Mouse (Mus musculus) heart, embryonic 13.5 days (tissue): ENCODE data around the gene Rab6a. TPM values are rescaled to one million over a fixed set of nuclear protein-coding genes. Genes with fewer than 3 reads are reported as not detected.
"Not testable (repeated sequence)": the region's sequence is repeated elsewhere in the genome, so short reads cannot be mapped to it uniquely, and the experiment has no call there.

Experiments
- ATAC-seq: fragments of 200-750 bp; cut with Nextera tagmentation; 2 replicates; pipeline ENCODE4 v1.8.0; 2017; ENCODE audit warnings: moderate TSS enrichment; ENCODE audit not compliant: insufficient number of reproducible peaks, low FRiP score, low TSS enrichment; ENCODE audit errors: extremely low read depth
- H3K27ac ChIP-seq: fragments of 300-500 bp; sonication (generic); replicated peaks from 2 replicates; pipeline ENCODE4 v1.5.1; 2015; ENCODE audit warnings: moderate library complexity, mild to moderate bottlenecking, inconsistent platforms
- H3K27me3 ChIP-seq: fragments of 300-500 bp; sonication (generic); replicated peaks from 2 replicates; pipeline ENCODE4 v1.6.1; 2015; ENCODE audit warnings: mild to moderate bottlenecking, inconsistent platforms
- H3K36me3 ChIP-seq: fragments of 300-500 bp; sonication (generic); 2 replicates; pipeline ENCODE4 v1.6.1; 2015; ENCODE audit warnings: mild to moderate bottlenecking, inconsistent platforms
- H3K4me1 ChIP-seq: fragments of 300-500 bp; sonication (generic); 2 replicates; pipeline ENCODE4 v1.6.1; 2015; ENCODE audit warnings: inconsistent platforms
- H3K4me2 ChIP-seq: fragments of 300-500 bp; sonication (generic); 2 replicates; pipeline ENCODE4 v1.6.1; 2015; ENCODE audit warnings: inconsistent platforms, mild to moderate bottlenecking, moderate library complexity
- H3K4me3 ChIP-seq: fragments of 300-500 bp; sonication (generic); 2 replicates; pipeline ENCODE4 v1.5.1; 2015; ENCODE audit warnings: moderate library complexity, mild to moderate bottlenecking, inconsistent platforms
- H3K9ac ChIP-seq: fragments of 300-500 bp; sonication (generic); 2 replicates; pipeline ENCODE4 v1.6.1; 2015; ENCODE audit warnings: inconsistent platforms, mild to moderate bottlenecking, moderate library complexity
- H3K9me3 ChIP-seq: fragments of 300-500 bp; sonication (generic); 2 replicates; pipeline ENCODE4 v1.6.1; 2016; ENCODE audit warnings: inconsistent platforms
- WGBS: fragments of 180-500 bp; shearing (Covaris S2); methylation state at CpG from one replicate; pipeline ENCODE4 v1.1.7; 2015; ENCODE audit warnings: mixed read lengths; 5-methylcytosine and 5-hydroxymethylcytosine counted together
- polyA plus RNA-seq: library from polyadenylated mRNA; unstranded; fragments of >200 nt; fragmentation: Nextera tagmentation; extraction: Ambion mirVana; gene quantifications from 2 replicates; pipeline ENCODE4 v1.2.1, GENCODE M21; 2015

The Rab6a gene
- 82.4 and 91.0 TPM in 2 replicates for polyA plus RNA-seq

DNA sequence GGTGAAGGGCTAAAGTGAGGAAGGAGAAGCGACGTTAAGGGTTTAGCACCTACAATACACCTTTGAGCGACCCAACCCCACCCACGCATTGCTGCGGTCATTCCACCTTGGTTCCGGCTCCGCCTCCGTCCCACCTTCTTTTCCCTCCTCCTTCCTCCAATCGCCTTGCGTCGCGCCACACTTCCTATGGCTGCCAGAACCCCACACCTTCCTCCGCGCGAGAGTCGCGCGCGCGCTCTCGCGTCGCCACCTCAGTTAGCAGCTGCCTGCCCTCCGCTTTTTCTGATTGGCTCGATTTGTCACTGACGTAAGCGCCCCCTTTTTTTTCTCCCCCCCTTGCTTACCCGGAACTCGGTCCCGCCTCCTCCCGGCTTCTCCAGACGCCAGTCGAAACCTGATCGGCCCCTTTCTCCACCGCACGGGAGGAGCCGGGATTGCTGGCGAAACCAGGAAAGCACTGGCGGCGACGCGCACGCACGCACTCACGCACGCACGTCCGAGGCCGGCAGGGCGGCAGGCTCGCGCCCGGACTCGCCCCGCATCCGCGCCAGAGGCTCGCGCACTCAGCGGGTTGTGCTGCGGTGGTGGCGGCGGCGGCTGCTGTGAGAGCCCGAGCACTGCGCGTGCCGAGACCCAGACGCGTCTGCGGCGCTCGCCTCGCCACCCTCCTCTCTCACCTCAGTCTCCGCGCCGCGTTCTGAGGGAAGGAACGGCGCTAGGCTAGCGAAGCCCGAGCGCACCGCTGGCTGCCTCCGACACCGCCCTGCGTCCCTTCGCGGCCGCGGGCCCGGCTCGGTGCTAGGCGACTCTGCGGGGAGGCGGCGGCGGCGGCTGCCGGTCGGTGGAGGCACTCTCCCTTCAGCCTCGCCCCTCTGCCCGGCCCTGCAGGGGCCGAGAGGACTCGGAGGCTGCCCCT is at the start of gene Rab6a:
TSS of gene Rab6a (plus strand) at position 197 of the 916 bp plus-strand sequence.
- peak; percentile 93 for ATAC-seq
- H3K27me3 ChIP-seq: no peaks in the 10 kb centered on the region
- no peaks in the 10 kb centered on the region for H3K9me3 ChIP-seq
- peak within 1 kb of the TSS; percentile 98 for H3K4me3 ChIP-seq
- peaks cover 19% of the 10 kb centered on the region for H3K4me1 ChIP-seq
- no peaks in the 10 kb centered on the region for H3K36me3 ChIP-seq
- H3K9ac ChIP-seq: peak within 1 kb of the TSS; percentile 99
- H3K4me2 ChIP-seq: peak within 1 kb of the TSS; percentile 81
- H3K27ac ChIP-seq: peak within 1 kb of the TSS; percentile 100
- under 1% methylated on average over 99 of the region's 105 CpGs for WGBS

- 77% methylated on average over 4 of the region's 4 CpGs for WGBS
- Histone ChIP-seq H3K9me3 (no peaks in the 10 kb centered on the region), H3K27ac (no peak overlapping the region), H3K36me3 (peaks cover 23% of the 10 kb centered on the region), H3K4me3 (no peak overlapping the region), H3K27me3 (no peaks in the 10 kb centered on the region), H3K9ac (no peak overlapping the region), H3K4me1 (peaks cover 26% of the 10 kb centered on the region), H3K4me2 (no peak overlapping the region)
- ATAC-seq: no peak
These were observed 47.9 kb upstream of the Rab6a start for GRCm38 (mm10) chr7:100559331-100559730.

- Histone ChIP-seq H3K36me3 (peaks cover 36% of the 10 kb centered on the region), H3K4me1 (peaks cover 5% of the 10 kb centered on the region), H3K27me3 (no peaks in the 10 kb centered on the region), H3K4me3 (no peak overlapping the region), H3K27ac (no peak overlapping the region), H3K4me2 (no peak overlapping the region), H3K9me3 (no peaks in the 10 kb centered on the region), H3K9ac (no peak overlapping the region)
- ATAC-seq: no peak
- 81% methylated on average over 11 of the region's 11 CpGs for WGBS
These were observed 45.2 kb upstream of the Rab6a start for GRCm38 (mm10) chr7:100561861-100562587.

GRCm38 (mm10) chr7:100567238-100567637 is 40.0 kb upstream of the Rab6a start:
- H3K9me3 ChIP-seq, H3K4me3 ChIP-seq, H3K4me2 ChIP-seq, H3K27ac ChIP-seq, H3K4me1 ChIP-seq, H3K27me3 ChIP-seq, ATAC-seq, H3K9ac ChIP-seq: not testable (repeated sequence)
- WGBS: 73% methylated on average over 5 of the region's 5 CpGs
- peaks cover 51% of the 10 kb centered on the region for H3K36me3 ChIP-seq

DNA sequence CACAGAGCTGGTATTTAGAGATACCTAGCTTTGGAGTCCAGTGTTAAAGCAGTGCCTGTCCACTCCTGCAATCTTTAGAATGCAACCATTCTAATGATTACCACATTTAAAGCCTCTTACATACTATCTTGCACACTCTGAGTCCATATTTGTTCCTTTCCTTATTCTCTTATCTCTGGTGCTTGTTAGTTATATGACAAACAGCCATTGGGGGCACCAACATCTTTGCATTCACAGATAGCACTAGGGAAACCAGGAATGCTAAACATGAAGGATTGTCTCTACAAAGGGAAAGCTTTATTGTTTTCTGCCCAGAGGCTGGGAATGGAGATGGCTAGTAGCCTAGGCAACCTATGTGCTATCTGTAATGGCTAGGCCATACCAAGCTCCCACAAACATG is 37.3 kb upstream of the Rab6a start:
- Histone ChIP-seq H3K4me2 (no peak overlapping the region), H3K4me3 (no peak overlapping the region), H3K36me3 (peaks cover 57% of the 10 kb centered on the region), H3K9me3 (no peaks in the 10 kb centered on the region), H3K4me1 (no peaks in the 10 kb centered on the region; the same call in 1 of the 2 replicates), H3K9ac (no peak overlapping the region), H3K27ac (no peak overlapping the region), H3K27me3 (no peaks in the 10 kb centered on the region)
- ATAC-seq: no peak

- H3K27ac ChIP-seq: no peak overlapping the region
- no peaks in the 10 kb centered on the region for H3K9me3 ChIP-seq
- no peaks in the 10 kb centered on the region for H3K27me3 ChIP-seq
- no peak overlapping the region for H3K9ac ChIP-seq
- no peak for ATAC-seq
- H3K4me2 ChIP-seq: no peak overlapping the region
- WGBS: 71% methylated on average over 3 of the region's 3 CpGs
- H3K36me3 ChIP-seq: peaks cover 54% of the 10 kb centered on the region
- no peak overlapping the region for H3K4me3 ChIP-seq
- H3K4me1 ChIP-seq: no peaks in the 10 kb centered on the region; the same call in 1 of the 2 replicates
These were observed 36.1 kb upstream of the Rab6a start for GRCm38 (mm10) chr7:100570930-100571715.

- Histone ChIP-seq H3K9me3 (no peaks in the 10 kb centered on the region), H3K9ac (no peak overlapping the region), H3K36me3 (peaks cover 52% of the 10 kb centered on the region), H3K4me3 (no peak overlapping the region), H3K27me3 (no peaks in the 10 kb centered on the region), H3K4me2 (no peak overlapping the region), H3K27ac (no peak overlapping the region), H3K4me1 (no peaks in the 10 kb centered on the region; the same call in 1 of the 2 replicates)
- ATAC-seq: no peak
- WGBS: 77% methylated on average over 4 of the region's 4 CpGs
These were observed 35.1 kb upstream of the Rab6a start for GRCm38 (mm10) chr7:100572061-100572460.

- no peak overlapping the region for H3K4me2 ChIP-seq
- H3K4me1 ChIP-seq: no peaks in the 10 kb centered on the region; the same call in 1 of the 2 replicates
- H3K36me3 ChIP-seq: peaks cover 47% of the 10 kb centered on the region
- no peak overlapping the region for H3K4me3 ChIP-seq
- WGBS: 74% methylated on average over 4 of the region's 4 CpGs
- no peak overlapping the region for H3K27ac ChIP-seq
- H3K9me3 ChIP-seq: no peaks in the 10 kb centered on the region
- H3K27me3 ChIP-seq: no peaks in the 10 kb centered on the region
- ATAC-seq: no peak
- no peak overlapping the region for H3K9ac ChIP-seq
These were observed 34.5 kb upstream of the Rab6a start for GRCm38 (mm10) chr7:100572704-100573103.

- no peaks in the 10 kb centered on the region for H3K9me3 ChIP-seq
- no peak for ATAC-seq
- H3K4me1 ChIP-seq: peaks cover 25% of the 10 kb centered on the region
- H3K36me3 ChIP-seq: peaks cover 17% of the 10 kb centered on the region
- H3K27ac ChIP-seq: no peak overlapping the region
- 60% methylated on average over 2 of the region's 2 CpGs for WGBS
- no peaks in the 10 kb centered on the region for H3K27me3 ChIP-seq
- H3K9ac ChIP-seq: 0 out of 2 replicates have a peak overlapping the region, but pooled peaks have one; percentile 52
- H3K4me2 ChIP-seq: no peak overlapping the region
- no peak overlapping the region for H3K4me3 ChIP-seq
These were observed 28.4 kb upstream of the Rab6a start for GRCm38 (mm10) chr7:100578794-100579193.

- H3K4me2 ChIP-seq: peak overlapping the region; percentile 80
- H3K9ac ChIP-seq: peak overlapping the region; percentile 89
- H3K9me3 ChIP-seq: no peaks in the 10 kb centered on the region
- 38% methylated on average over 7 of the region's 7 CpGs for WGBS
- no peak for ATAC-seq
- H3K4me3 ChIP-seq: peak overlapping the region; percentile 71
- no peak overlapping the region for H3K27ac ChIP-seq
- peaks cover 25% of the 10 kb centered on the region for H3K4me1 ChIP-seq
- no peaks in the 10 kb centered on the region for H3K27me3 ChIP-seq
- H3K36me3 ChIP-seq: peaks cover 7% of the 10 kb centered on the region; the same call in 1 of the 2 replicates
These were observed 25.0 kb upstream of the Rab6a start for GRCm38 (mm10) chr7:100582235-100582634.
